In genomic region chr10:70750356-70751145, GRCm38 (mm10) we compare ENCODE assay signal across 30 mouse cellular contexts.
A peak's percentile ranks its signal among the peaks of the same experiment; 100 is the strongest.
DNase-seq lines count a peak whose midpoint lies in the region; ATAC-seq and TF ChIP-seq lines count a peak whose summit lies in the region.
"Had no signal": no experiment of that assay in that cellular context is flagged by ENCODE, and none has a peak within 500 bp of the region (broad histone marks: within the 10 kb centered on the region; RNA-seq: fewer than 3 reads in every experiment).

No protein-coding gene starts in this region.

- H3K4me3 ChIP-seq in layer of hippocampus, adult 2 months = peak overlapping the region; percentile 33; the same call in 1 of the 2 replicates
- H3K4me3 ChIP-seq in midbrain, embryonic 11.5 days (ENCODE audit: low read depth, low read length) = no peak overlapping the region
- H3K4me3 ChIP-seq in midbrain, postnatal 0 days (ENCODE audit: low read depth, low read length) = no peak overlapping the region
- H3K4me3 ChIP-seq: embryonic facial prominence, embryonic 12.5 days; hindbrain, embryonic 13.5 days; limb, embryonic 13.5 days; midbrain, embryonic 12.5 days; neural tube, embryonic 13.5 days had no signal

- WGBS in midbrain, embryonic 11.5 days = 91% methylated on average over 15 of the region's 15 CpGs
- WGBS in midbrain, postnatal 0 days = 70% methylated on average over 15 of the region's 15 CpGs

- H3K27me3 ChIP-seq in midbrain, embryonic 11.5 days (ENCODE audit: control insufficient read depth, insufficient read depth, low read length) = no peaks in the 10 kb centered on the region
- H3K27me3 ChIP-seq in midbrain, postnatal 0 days (ENCODE audit: insufficient read depth, low read length) = no peaks in the 10 kb centered on the region
- H3K27me3 ChIP-seq: CH12.LX; embryonic facial prominence, embryonic 12.5 days; hindbrain, embryonic 13.5 days; limb, embryonic 13.5 days; midbrain, embryonic 12.5 days; neural tube, embryonic 13.5 days had no signal

- no peak overlapping the region for H3K4me2 ChIP-seq in midbrain, embryonic 11.5 days
- no peak overlapping the region for H3K4me2 ChIP-seq in midbrain, postnatal 0 days (ENCODE audit: low read depth, low read length, poor library complexity, severe bottlenecking)
- H3K4me2 ChIP-seq: embryonic facial prominence, embryonic 12.5 days; heart, embryonic 11.5 days; hindbrain, embryonic 13.5 days; limb, embryonic 13.5 days; liver, embryonic 11.5 days; midbrain, embryonic 12.5 days; neural tube, embryonic 13.5 days had no signal

- H3K9ac ChIP-seq in midbrain, embryonic 11.5 days (ENCODE audit: low read length) = no peak overlapping the region
- H3K9ac ChIP-seq in midbrain, postnatal 0 days (replicated peaks; ENCODE audit: low read length, poor library complexity, severe bottlenecking) = no peak overlapping the region
- H3K9ac ChIP-seq: embryonic facial prominence, embryonic 12.5 days; hindbrain, embryonic 13.5 days; limb, embryonic 13.5 days; liver, postnatal 0 days; midbrain, embryonic 12.5 days; neural tube, embryonic 13.5 days had no signal

- TF ChIP-seq CTCF in layer of hippocampus, adult 2 months (conservative IDR thresholded peaks at IDR 0.05) = no peak
- TF ChIP-seq CTCF in midbrain, postnatal 0 days (IDR thresholded peaks at IDR 0.05) = no peak

- H3K4me1 ChIP-seq in midbrain, embryonic 11.5 days (ENCODE audit: control insufficient read depth, insufficient read depth, low read length) = no peaks in the 10 kb centered on the region
- no peaks in the 10 kb centered on the region for H3K4me1 ChIP-seq in midbrain, postnatal 0 days (ENCODE audit: insufficient read depth, low read length)
- H3K4me1 ChIP-seq: limb, embryonic 13.5 days; midbrain, embryonic 12.5 days had no signal

- peak overlapping the region; percentile 58 for H3K27ac ChIP-seq in layer of hippocampus, adult 2 months
- no peak overlapping the region for H3K27ac ChIP-seq in midbrain, embryonic 11.5 days (ENCODE audit: low read depth, low read length)
- no peak overlapping the region for H3K27ac ChIP-seq in midbrain, postnatal 0 days (ENCODE audit: low read depth, low read length)
- H3K27ac ChIP-seq: embryonic facial prominence, embryonic 12.5 days; hindbrain, embryonic 13.5 days; kidney, postnatal 0 days; limb, embryonic 13.5 days; midbrain, embryonic 12.5 days; neural tube, embryonic 13.5 days had no signal

- no peaks in the 10 kb centered on the region for H3K9me3 ChIP-seq in midbrain, embryonic 11.5 days (ENCODE audit: control insufficient read depth, low read length)
- no peaks in the 10 kb centered on the region for H3K9me3 ChIP-seq in midbrain, postnatal 0 days (ENCODE audit: low read length)
- H3K9me3 ChIP-seq: embryonic facial prominence, embryonic 12.5 days; hindbrain, embryonic 13.5 days; limb, embryonic 13.5 days; midbrain, embryonic 12.5 days; neural tube, embryonic 13.5 days had no signal

- DNase-seq in cerebellum, postnatal 10 days = peak; percentile 24 to 29
- DNase-seq in cerebellum, postnatal 25 days = no peak
- DNase-seq in layer of hippocampus, adult 2 months (ENCODE audit: low spot score in 2 of 2) = peak in 1 of 2 experiments; percentile 9
- DNase-seq in layer of hippocampus, adult 9-10 months (ENCODE audit: low spot score) = no peak
- peak; percentile 73 for DNase-seq in midbrain, embryonic 11.5 days (ENCODE audit: low spot score, missing footprints)
- DNase-seq in midbrain, postnatal 0 days (ENCODE audit: low spot score) = no peak
- no peak for DNase-seq in spleen, adult 18-20 months
- DNase-seq: adrenal gland, adult 2 months; adrenal gland, postnatal 36 days; cerebellum, adult 8-10 months; embryo, embryonic 11 days; gastrocnemius, postnatal 14 days; heart, adult 18-20 months; heart, postnatal 4 days; kidney, adult 8-10 months; kidney, postnatal 4 days; liver, postnatal 0 days; lung, postnatal 36 days had no signal

- no peak for ATAC-seq in midbrain, embryonic 11.5 days (ENCODE audit: low FRiP score)
- ATAC-seq in midbrain, postnatal 0 days (ENCODE audit: low FRiP score) = no peak
- ATAC-seq: activated CD4-positive, CD25-positive, alpha-beta regulatory T cell, adult 4 months; forebrain, embryonic 14.5 days; intestine, embryonic 16.5 days; liver, postnatal 0 days had no signal

- no peaks in the 10 kb centered on the region for H3K36me3 ChIP-seq in midbrain, embryonic 11.5 days (ENCODE audit: control insufficient read depth, insufficient read depth, low read length)
- H3K36me3 ChIP-seq in midbrain, postnatal 0 days (ENCODE audit: insufficient read depth, low read length) = no peaks in the 10 kb centered on the region
- H3K36me3 ChIP-seq: embryonic facial prominence, embryonic 12.5 days; hindbrain, embryonic 13.5 days; limb, embryonic 13.5 days; midbrain, embryonic 12.5 days; neural tube, embryonic 13.5 days had no signal

Comparison
In these comparisons a context has a peak if more than half of its experiments do, and no peak if none do; other contexts are left out.
1. DNase-seq: peak in cerebellum, postnatal 10 days (2 of 2) and midbrain, embryonic 11.5 days (single experiment); none in cerebellum, postnatal 25 days (0 of 2), layer of hippocampus, adult 9-10 months (single experiment), midbrain, postnatal 0 days (single experiment) and spleen, adult 18-20 months (0 of 2).